Mouse (Mus musculus) liver, adult 2 months (tissue): ENCODE results near the gene Ank.

Experiments
- CTCF ChIP-seq: fragments of 200-500 bp; IDR thresholded peaks from 2 replicates; pipeline ENCODE4 v1.5.1; 2011; ENCODE audit warnings: low read depth, low read length, control low read depth
- POLR2A ChIP-seq: fragments of 200-500 bp; IDR thresholded peaks from 2 replicates; pipeline ENCODE4 v1.6.1; 2011; ENCODE audit warnings: low read length, control low read depth; ENCODE audit not compliant: insufficient read depth; ENCODE audit errors: extremely low read depth

DNA sequence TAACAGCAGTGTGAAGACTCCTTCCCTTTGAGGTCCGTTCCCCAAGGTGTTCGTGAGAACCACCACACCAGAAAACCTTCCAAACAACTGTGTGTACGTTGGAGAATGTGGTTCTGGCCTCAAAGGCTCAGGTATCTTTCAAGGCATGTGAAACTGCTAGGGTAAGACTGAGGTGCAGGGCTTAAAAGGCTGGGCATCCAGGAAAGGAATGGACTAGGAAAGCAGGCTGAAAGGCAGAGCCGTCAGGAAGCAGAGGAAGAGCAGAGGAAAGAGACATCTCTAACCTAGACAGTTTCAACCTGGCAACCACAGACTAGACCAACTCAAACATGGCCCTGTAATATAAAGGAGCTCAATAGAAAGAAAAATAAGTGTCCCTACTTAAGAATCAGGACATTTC is 162.6 kb downstream of the Ank start:
- TF ChIP-seq CTCF = no peak
- no peak for TF ChIP-seq POLR2A
